Mouse (Mus musculus) adrenal gland, postnatal 25 days (tissue): ENCODE data around the gene Mrpl48. TPM values are rescaled to one million over a fixed set of nuclear protein-coding genes. Genes with fewer than 3 reads are reported as not detected.

Experiments
- DNase-seq: peaks from one replicate; pipeline ENCODE4 v3.0.0; 2021; ENCODE audit warnings: mixed read lengths
- long read RNA-seq: library from polyadenylated mRNA; stranded (forward); transcript quantifications from one replicate; pipeline ENCODE4 v2.0.0, GENCODE M21; 2021
- total RNA-seq: library from RNA; stranded (reverse); gene quantifications from 2 replicates; pipeline ENCODE4 v1.2.3, GENCODE M21; 2021

Mrpl48 gene
- 48.3 and 60.4 TPM in 2 replicates for total RNA-seq
- long read RNA-seq, full-length matches to known transcripts: 35 of 44 reads
- long read RNA-seq, partial matches to known transcripts: 1 of 44 reads
- long read RNA-seq, other reads (novel, unspliced or antisense): 8 of 44 reads

GRCm38 (mm10) chr7:100608130-100608741 lies at the start of gene Mrpl48:
Gene Mrpl48 (minus strand): TSS chr7:100608301.
- DNase-seq: peak; percentile 68

GRCm38 (mm10) chr7:100656739-100657138 lies 48.6 kb upstream of the Mrpl48 start:
- DNase-seq: no peak

- DNase-seq: no peak
These were observed 46.3 kb upstream of the Mrpl48 start for GRCm38 (mm10) chr7:100654441-100654840.

DNA sequence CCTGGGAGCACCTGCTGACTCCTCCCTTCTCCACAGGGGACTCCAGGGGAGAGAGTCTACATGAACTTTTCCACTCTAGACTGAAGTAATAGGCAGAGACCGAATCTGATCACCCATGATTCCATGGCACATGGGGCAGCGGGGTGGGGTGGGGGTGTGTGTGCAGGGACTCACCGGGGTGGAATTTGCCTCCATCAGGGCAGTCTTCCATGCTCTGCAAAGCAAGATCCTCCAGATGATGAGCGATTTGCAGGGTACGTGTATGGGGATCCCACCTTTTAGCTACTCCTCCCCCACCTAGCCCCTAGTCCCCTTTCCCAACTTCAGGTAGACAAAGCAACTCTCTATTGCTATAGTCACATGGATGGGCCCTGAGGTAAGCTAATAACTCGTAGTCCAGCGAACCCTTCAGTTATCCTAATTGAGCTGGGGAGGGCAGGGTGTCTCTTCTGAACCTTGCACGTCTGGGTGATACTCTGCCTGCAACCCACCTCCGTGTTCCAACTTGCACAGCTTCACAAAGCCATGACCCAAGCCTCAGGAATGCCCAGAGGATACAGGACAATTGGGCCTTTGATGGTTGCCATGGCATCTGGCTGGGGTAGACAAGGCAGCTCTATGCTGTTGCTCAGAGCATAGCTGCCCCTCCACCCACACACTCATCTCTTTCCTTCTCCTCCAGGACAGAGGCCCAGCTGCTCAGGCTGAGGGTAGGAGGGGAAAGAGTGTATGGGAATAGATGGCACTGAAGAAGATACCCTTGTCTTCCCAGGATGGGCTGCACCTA lies 45.6 kb upstream of the Mrpl48 start:
- DNase-seq: no peak

GRCm38 (mm10) chr7:100651011-100651410 lies 42.9 kb upstream of the Mrpl48 start:
- DNase-seq: no peak

DNA sequence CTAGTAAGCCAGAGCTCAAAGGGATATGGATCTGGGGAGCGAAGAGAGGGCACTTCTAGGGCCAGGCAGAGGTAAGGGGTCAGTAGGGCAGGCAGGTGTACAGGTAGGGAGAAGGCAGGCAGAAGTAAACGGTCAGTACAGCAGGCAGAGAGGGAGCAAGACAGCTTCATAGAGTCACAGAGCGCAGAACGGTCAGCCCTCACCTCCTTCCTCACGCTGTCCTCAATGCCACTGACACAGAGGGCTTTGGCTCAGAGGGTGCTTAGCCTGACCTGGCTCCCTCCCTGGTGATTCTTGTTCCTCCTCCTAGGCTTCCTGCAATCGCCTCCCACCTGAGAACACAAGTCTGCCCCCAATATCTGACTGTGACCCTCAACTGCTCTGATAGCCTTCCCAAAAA lies 42.3 kb upstream of the Mrpl48 start:
- no peak for DNase-seq

DNA sequence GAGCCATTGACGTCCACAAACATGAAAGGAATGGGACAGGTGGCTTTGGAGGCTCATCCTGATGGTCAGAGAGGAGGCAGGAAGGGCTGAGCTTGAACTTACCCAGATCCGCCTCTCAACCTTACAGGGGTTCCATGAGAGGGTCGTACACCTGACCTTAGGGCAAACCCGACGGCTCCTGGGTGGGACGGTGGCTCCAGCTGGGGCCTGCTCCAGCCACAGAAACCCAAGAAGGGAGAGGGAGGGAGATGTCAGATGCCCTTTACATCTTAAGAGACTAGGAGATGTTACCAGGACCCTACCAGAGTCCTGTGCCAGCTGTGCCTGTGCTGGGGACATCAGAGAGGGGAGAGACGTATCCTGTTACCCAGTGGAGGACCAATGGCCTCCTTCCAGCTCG lies 41.7 kb upstream of the Mrpl48 start:
- no peak for DNase-seq

- DNase-seq: no peak
These were observed 41.0 kb upstream of the Mrpl48 start for GRCm38 (mm10) chr7:100649095-100649494.

GRCm38 (mm10) chr7:100645147-100645546 lies 37.0 kb upstream of the Mrpl48 start:
- peak; percentile 55 for DNase-seq

GRCm38 (mm10) chr7:100642413-100642812 lies 34.3 kb upstream of the Mrpl48 start:
- DNase-seq: no peak

DNA sequence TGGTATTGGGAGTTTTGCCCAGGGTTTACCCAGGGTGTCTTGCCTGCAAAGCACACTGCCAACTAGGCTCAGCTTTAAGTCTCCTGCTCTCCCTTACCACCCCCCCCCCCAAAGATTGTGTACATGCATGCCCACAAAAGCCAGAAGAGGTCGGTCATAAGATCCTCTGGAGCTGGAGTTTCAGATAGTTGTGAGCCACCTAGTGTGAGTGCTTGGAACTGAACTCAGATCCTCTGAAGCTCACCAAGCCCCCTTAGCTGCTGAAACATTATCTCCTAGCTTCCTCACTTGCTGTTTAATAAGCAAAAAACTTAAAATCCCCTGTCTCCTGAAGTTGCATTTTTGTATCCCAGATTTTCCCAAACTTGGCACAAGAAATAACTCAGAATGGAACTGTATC lies 29.6 kb upstream of the Mrpl48 start:
- DNase-seq: no peak

- no peak for DNase-seq
These were observed 16.4 kb upstream of the Mrpl48 start for GRCm38 (mm10) chr7:100624538-100624937.

DNA sequence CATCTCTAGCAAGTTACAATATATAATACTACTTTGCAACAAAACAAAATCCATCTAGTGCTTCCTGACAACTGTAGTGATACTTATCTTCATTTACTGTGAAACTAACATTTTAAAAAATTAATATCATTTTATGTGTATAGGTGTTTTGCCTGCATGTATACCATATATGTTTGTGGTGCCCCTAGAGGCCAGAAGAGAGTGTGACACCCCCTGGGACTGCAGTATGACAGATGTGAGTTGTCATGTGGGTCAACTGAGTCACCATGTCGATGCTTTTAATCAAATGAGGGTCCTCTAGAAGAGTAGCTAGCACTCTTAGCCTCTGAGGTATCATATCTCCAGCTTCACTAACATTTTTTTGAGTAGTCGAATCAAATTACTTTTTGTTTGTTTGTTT lies 14.2 kb upstream of the Mrpl48 start:
- no peak for DNase-seq

DNA sequence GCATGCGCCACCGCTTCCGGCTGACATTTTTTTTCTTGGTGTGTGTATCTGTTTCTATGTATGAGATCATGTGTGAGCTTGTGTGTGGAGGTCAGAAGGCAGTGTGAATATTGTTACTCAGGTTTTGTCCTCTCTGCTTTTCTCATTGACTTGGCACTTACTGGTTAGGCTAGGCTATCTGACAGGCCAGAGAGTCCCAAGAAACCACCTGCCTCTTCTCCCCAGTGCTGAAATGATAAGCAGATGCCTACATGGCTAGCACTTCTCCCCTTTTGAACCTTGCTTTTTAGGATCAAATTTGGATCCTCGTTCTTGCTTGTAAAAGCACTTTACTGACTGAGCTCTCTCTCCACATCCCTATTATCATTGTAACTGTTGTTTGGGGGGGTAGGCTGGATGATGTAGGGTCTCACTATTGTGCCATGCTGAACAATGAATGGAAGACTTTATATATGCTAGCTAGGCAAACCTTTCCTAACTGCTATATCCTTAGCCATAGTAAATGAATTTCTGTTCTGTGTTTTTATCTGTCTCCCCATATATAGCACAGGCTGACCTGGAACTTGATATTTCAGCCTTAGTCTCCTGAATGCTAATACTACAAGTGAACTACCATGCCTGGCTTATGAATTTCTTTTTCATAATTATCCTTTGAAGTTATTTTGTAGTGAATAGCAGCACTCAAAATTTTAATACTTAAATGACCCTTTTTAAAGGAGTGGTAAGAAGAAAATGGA lies 8.2 kb upstream of the Mrpl48 start:
- no peak for DNase-seq

DNA sequence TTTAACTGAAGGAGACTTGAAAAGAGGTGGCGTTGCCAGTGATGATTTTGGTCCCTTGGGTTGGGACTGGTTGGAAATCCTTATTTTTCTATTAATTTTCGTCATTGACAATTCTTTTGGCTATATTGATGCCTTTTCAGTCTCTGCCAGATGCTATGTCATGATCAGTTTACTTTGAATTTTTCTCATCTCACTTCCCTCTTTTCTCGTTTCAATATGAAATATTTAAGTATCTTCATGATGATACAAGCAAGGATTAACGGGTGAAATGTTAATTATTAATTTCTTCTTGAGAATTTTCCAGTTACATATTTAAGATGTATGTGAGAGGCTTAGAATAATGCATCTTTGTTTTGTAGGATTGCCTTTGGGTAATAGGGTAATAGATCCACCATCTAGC lies 809 bp upstream of the Mrpl48 start:
- no peak for DNase-seq

DNA sequence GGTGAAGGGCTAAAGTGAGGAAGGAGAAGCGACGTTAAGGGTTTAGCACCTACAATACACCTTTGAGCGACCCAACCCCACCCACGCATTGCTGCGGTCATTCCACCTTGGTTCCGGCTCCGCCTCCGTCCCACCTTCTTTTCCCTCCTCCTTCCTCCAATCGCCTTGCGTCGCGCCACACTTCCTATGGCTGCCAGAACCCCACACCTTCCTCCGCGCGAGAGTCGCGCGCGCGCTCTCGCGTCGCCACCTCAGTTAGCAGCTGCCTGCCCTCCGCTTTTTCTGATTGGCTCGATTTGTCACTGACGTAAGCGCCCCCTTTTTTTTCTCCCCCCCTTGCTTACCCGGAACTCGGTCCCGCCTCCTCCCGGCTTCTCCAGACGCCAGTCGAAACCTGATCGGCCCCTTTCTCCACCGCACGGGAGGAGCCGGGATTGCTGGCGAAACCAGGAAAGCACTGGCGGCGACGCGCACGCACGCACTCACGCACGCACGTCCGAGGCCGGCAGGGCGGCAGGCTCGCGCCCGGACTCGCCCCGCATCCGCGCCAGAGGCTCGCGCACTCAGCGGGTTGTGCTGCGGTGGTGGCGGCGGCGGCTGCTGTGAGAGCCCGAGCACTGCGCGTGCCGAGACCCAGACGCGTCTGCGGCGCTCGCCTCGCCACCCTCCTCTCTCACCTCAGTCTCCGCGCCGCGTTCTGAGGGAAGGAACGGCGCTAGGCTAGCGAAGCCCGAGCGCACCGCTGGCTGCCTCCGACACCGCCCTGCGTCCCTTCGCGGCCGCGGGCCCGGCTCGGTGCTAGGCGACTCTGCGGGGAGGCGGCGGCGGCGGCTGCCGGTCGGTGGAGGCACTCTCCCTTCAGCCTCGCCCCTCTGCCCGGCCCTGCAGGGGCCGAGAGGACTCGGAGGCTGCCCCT lies 629 bp downstream of the Mrpl48 start, which contains the start of gene Rab6a:
Gene Rab6a (plus strand): TSS at position 197 of the 916 bp plus-strand sequence.
- peak; percentile 95 for DNase-seq

GRCm38 (mm10) chr7:100600211-100600610 lies 7.9 kb downstream of the Mrpl48 start:
- no peak for DNase-seq

- no peak for DNase-seq
These were observed 14.8 kb downstream of the Mrpl48 start for GRCm38 (mm10) chr7:100593349-100593748.

- no peak for DNase-seq
These were observed 16.6 kb downstream of the Mrpl48 start for GRCm38 (mm10) chr7:100591522-100591852.

DNA sequence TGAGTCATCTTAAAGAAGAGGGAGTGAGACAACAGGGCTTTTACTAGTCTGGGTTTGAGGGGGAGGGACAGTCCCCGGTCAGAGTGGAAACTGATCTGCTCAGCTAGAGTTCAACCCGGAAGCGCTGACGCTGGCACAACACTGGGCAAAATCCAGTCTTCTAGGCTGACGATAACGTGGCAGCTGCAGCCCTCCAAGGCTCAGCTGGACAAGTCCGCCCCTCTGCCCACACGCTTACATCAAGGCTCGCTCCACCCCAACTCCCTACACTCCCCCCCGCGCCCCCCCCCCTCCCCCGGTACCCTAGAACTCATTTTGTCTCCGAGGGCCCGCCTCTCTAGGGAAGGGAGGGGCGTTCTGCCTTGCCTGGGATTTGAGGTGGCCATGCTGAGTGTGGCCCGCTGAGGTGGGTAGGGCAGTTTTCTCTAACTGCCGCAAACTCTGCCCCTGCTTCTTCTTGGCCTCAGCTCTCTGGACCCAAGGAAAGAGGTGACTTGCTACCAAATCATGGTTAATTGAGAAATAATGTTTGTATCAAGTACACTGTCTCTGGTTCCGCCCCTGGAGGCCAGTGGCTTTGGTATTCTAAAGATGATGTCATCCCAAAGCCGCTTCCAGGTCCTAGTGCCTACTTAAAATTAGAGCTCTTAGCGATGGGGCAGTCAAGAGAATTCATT lies 17.1 kb downstream of the Mrpl48 start:
- DNase-seq: peak; percentile 75

DNA sequence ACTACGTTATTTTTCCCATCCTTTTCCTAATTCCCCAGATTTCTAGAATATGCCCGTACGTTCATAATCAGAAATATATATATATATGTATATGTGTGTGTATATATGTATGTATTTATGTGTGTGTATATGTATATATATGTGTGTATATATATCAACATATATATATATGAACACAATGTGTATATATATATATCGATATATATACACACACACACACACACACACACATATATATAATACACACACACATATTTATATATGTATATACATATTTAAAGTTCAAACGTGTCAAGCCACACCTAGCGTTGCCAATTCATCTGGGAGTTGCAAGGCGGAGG lies 17.6 kb downstream of the Mrpl48 start:
- DNase-seq: no peak
